Mouse (Mus musculus): ENCODE data around the gene Actrt2.

Gene Actrt2

GRCm38 (mm10) chr4:154667767-154668166 is at the start of gene Actrt2:
Gene Actrt2, minus strand, starts transcription at chr4:154667867.
- DNase-seq (ENCODE audit: low read depth, low spot score), result no peak

- no peak for DNase-seq (ENCODE audit: low read depth, low spot score)
These were observed 41.9 kb upstream of the Actrt2 start for GRCm38 (mm10) chr4:154709391-154710107.

- DNase-seq (ENCODE audit: low read depth, low spot score), result no peak
These were observed 41.1 kb upstream of the Actrt2 start for GRCm38 (mm10) chr4:154708811-154709210.

- no peak for DNase-seq (ENCODE audit: low read depth, low spot score)
These were observed 40.6 kb upstream of the Actrt2 start for GRCm38 (mm10) chr4:154708223-154708622.

GRCm38 (mm10) chr4:154707521-154707920 is 39.9 kb upstream of the Actrt2 start:
- DNase-seq (ENCODE audit: low read depth, low spot score), result no peak

- no peak for DNase-seq (ENCODE audit: low read depth, low spot score)
These were observed 38.8 kb upstream of the Actrt2 start for GRCm38 (mm10) chr4:154706442-154706841.

- no peak for DNase-seq (ENCODE audit: low read depth, low spot score)
These were observed 38.0 kb upstream of the Actrt2 start for GRCm38 (mm10) chr4:154705681-154706080.

- DNase-seq (ENCODE audit: low read depth, low spot score), result no peak
These were observed 37.4 kb upstream of the Actrt2 start for GRCm38 (mm10) chr4:154705056-154705455.

- no peak for DNase-seq (ENCODE audit: low read depth, low spot score)
These were observed 36.9 kb upstream of the Actrt2 start for GRCm38 (mm10) chr4:154704591-154704990.

- DNase-seq (ENCODE audit: low read depth, low spot score), result no peak
These were observed 35.9 kb upstream of the Actrt2 start for GRCm38 (mm10) chr4:154703426-154704070.

GRCm38 (mm10) chr4:154702931-154703330 is 35.3 kb upstream of the Actrt2 start:
- no peak for DNase-seq (ENCODE audit: low read depth, low spot score)

GRCm38 (mm10) chr4:154702186-154702585 is 34.5 kb upstream of the Actrt2 start:
- no peak for DNase-seq (ENCODE audit: low read depth, low spot score)

GRCm38 (mm10) chr4:154700921-154701412 is 33.3 kb upstream of the Actrt2 start:
- no peak for DNase-seq (ENCODE audit: low read depth, low spot score)

GRCm38 (mm10) chr4:154700436-154700835 is 32.8 kb upstream of the Actrt2 start:
- DNase-seq (ENCODE audit: low read depth, low spot score), result no peak

GRCm38 (mm10) chr4:154699236-154699635 is 31.6 kb upstream of the Actrt2 start:
- no peak for DNase-seq (ENCODE audit: low read depth, low spot score)

- no peak for DNase-seq (ENCODE audit: low read depth, low spot score)
These were observed 31.0 kb upstream of the Actrt2 start for GRCm38 (mm10) chr4:154698631-154699030.

- no peak for DNase-seq (ENCODE audit: low read depth, low spot score)
These were observed 30.4 kb upstream of the Actrt2 start for GRCm38 (mm10) chr4:154698021-154698590.

- DNase-seq (ENCODE audit: low read depth, low spot score), result no peak
These were observed 29.8 kb upstream of the Actrt2 start for GRCm38 (mm10) chr4:154697476-154697875.

- DNase-seq (ENCODE audit: low read depth, low spot score), result no peak
These were observed 28.9 kb upstream of the Actrt2 start for GRCm38 (mm10) chr4:154696552-154696951.

- no peak for DNase-seq (ENCODE audit: low read depth, low spot score)
These were observed 28.5 kb upstream of the Actrt2 start for GRCm38 (mm10) chr4:154696146-154696545.

GRCm38 (mm10) chr4:154694361-154694760 is 26.7 kb upstream of the Actrt2 start:
- DNase-seq (ENCODE audit: low read depth, low spot score), result no peak

- no peak for DNase-seq (ENCODE audit: low read depth, low spot score)
These were observed 25.8 kb upstream of the Actrt2 start for GRCm38 (mm10) chr4:154693348-154694015.
